Mouse (Mus musculus) lung, embryonic 15.5 days (tissue): Measurements from ENCODE around the gene Tra2a. TPM values are rescaled to one million over a fixed set of nuclear protein-coding genes. Genes with fewer than 3 reads are reported as not detected.

ENCODE experiments used
- ATAC-seq: fragments of 200-750 bp; cut with Nextera tagmentation; 2 replicates; pipeline ENCODE4 v1.8.0; 2017; ENCODE audit warnings: moderate number of reproducible peaks, borderline replicate concordance; ENCODE audit not compliant: low FRiP score, low TSS enrichment; ENCODE audit errors: extremely low read depth
- H3K27ac ChIP-seq: fragments of 300-500 bp; sonication (generic); 2 replicates; pipeline ENCODE4 v1.5.1; 2015; ENCODE audit warnings: moderate library complexity, mild to moderate bottlenecking, inconsistent platforms
- H3K27me3 ChIP-seq: fragments of 300-500 bp; sonication (generic); 2 replicates; pipeline ENCODE4 v1.6.1; 2015; ENCODE audit warnings: inconsistent platforms
- H3K36me3 ChIP-seq: fragments of 300-500 bp; sonication (generic); 2 replicates; pipeline ENCODE4 v1.6.1; 2015; ENCODE audit warnings: inconsistent platforms
- H3K4me1 ChIP-seq: fragments of 300-500 bp; sonication (generic); 2 replicates; pipeline ENCODE4 v1.6.1; 2015; ENCODE audit warnings: inconsistent platforms
- H3K4me2 ChIP-seq: fragments of 300-500 bp; sonication (generic); 2 replicates; pipeline ENCODE4 v1.6.1; 2015; ENCODE audit warnings: inconsistent platforms, mild to moderate bottlenecking, moderate library complexity
- H3K4me3 ChIP-seq: fragments of 300-500 bp; sonication (generic); 2 replicates; pipeline ENCODE4 v1.5.1; 2015; ENCODE audit warnings: mild to moderate bottlenecking, inconsistent platforms
- H3K9ac ChIP-seq: fragments of 300-500 bp; sonication (generic); 2 replicates; pipeline ENCODE4 v1.6.1; 2015; ENCODE audit warnings: inconsistent platforms
- H3K9me3 ChIP-seq: fragments of 300-500 bp; sonication (generic); 2 replicates; pipeline ENCODE4 v1.6.1; 2016; ENCODE audit warnings: inconsistent platforms
- WGBS: fragments of 180-500 bp; shearing (Covaris S2); methylation state at CpG from one replicate; pipeline ENCODE4 v1.1.7; 2015; 5-methylcytosine and 5-hydroxymethylcytosine counted together
- polyA plus RNA-seq: library from polyadenylated mRNA; unstranded; fragments of >200 nt; fragmentation: Nextera tagmentation; extraction: Ambion mirVana; gene quantifications from 2 replicates; pipeline ENCODE4 v1.2.1, GENCODE M21; 2015

The Tra2a gene
- polyA plus RNA-seq, 1 experiment from 2014 or later: 113 TPM

- Histone ChIP-seq H3K9ac (peak overlapping the region; percentile 51), H3K9me3 (no peaks in the 10 kb centered on the region), H3K36me3 (no peaks in the 10 kb centered on the region), H3K27ac (peak overlapping the region; percentile 98), H3K4me3 (peak overlapping the region; percentile 95), H3K27me3 (peaks cover 6% of the 10 kb centered on the region; the same call in 1 of the 2 replicates), H3K4me1 (peaks cover 20% of the 10 kb centered on the region), H3K4me2 (peak overlapping the region; percentile 91)
- 5% methylated on average over 14 of the region's 14 CpGs for WGBS
- peak; percentile 1; the same call in 1 of the 2 replicates for ATAC-seq
Measured at GRCm38 (mm10) chr6:49215748-49216585, 47.9 kb downstream of the Tra2a start.

- Histone ChIP-seq H3K4me2 (peak within 1 kb of the TSS; percentile 91), H3K27me3 (peaks cover 2% of the 10 kb centered on the region; the same call in 1 of the 2 replicates), H3K9me3 (no peaks in the 10 kb centered on the region), H3K27ac (peak within 1 kb of the TSS; percentile 98), H3K4me3 (peak within 1 kb of the TSS; percentile 95), H3K4me1 (peaks cover 28% of the 10 kb centered on the region), H3K9ac (peak within 1 kb of the TSS; percentile 94), H3K36me3 (no peaks in the 10 kb centered on the region)
- ATAC-seq: peak; percentile 83
- 1% methylated on average over 58 of the region's 68 CpGs for WGBS
Measured at GRCm38 (mm10) chr6:49214928-49215747, 48.7 kb downstream of the Tra2a start, which contains the start of gene Igf2bp3. Gene Igf2bp3, minus strand, starts transcription at chr6:49214957.

GRCm38 (mm10) chr6:49214086-49214927 lies 49.5 kb downstream of the Tra2a start:
- H3K27ac ChIP-seq: peak overlapping the region; percentile 98
- peak overlapping the region; percentile 91 for H3K4me2 ChIP-seq
- peaks cover 34% of the 10 kb centered on the region for H3K4me1 ChIP-seq
- no peaks in the 10 kb centered on the region for H3K27me3 ChIP-seq
- H3K4me3 ChIP-seq: peak overlapping the region; percentile 95
- no peaks in the 10 kb centered on the region for H3K36me3 ChIP-seq
- H3K9ac ChIP-seq: peak overlapping the region; percentile 94
- H3K9me3 ChIP-seq: no peaks in the 10 kb centered on the region
- under 1% methylated on average over 69 of the region's 76 CpGs for WGBS
- peak; percentile 6; the same call in 1 of the 2 replicates for ATAC-seq

GRCm38 (mm10) chr6:49213581-49214085 lies 50.2 kb downstream of the Tra2a start:
- H3K4me2 ChIP-seq: peak overlapping the region; percentile 91

GRCm38 (mm10) chr6:49212931-49213580 lies 50.8 kb downstream of the Tra2a start:
- no peak for ATAC-seq
- Histone ChIP-seq H3K9ac (peak overlapping the region; percentile 94), H3K27ac (peak overlapping the region; percentile 98), H3K4me1 (peaks cover 47% of the 10 kb centered on the region), H3K9me3 (no peaks in the 10 kb centered on the region), H3K36me3 (no peaks in the 10 kb centered on the region), H3K27me3 (no peaks in the 10 kb centered on the region), H3K4me2 (peak overlapping the region; percentile 91), H3K4me3 (peak overlapping the region; percentile 95)
- 4% methylated on average over 20 of the region's 20 CpGs for WGBS

More at GRCm38 (mm10) chr6:49213581-49214085, 50.2 kb downstream of the Tra2a start:
- Histone ChIP-seq H3K9ac (peak overlapping the region; percentile 94), H3K9me3 (no peaks in the 10 kb centered on the region), H3K4me3 (peak overlapping the region; percentile 95), H3K4me1 (peaks cover 41% of the 10 kb centered on the region), H3K27me3 (no peaks in the 10 kb centered on the region), H3K27ac (peak overlapping the region; percentile 98), H3K36me3 (no peaks in the 10 kb centered on the region)
- under 1% methylated on average over 50 of the region's 50 CpGs for WGBS
- no peak for ATAC-seq

GRCm38 (mm10) chr6:49212141-49212540 lies 51.7 kb downstream of the Tra2a start:
- Histone ChIP-seq H3K4me3 (no peak overlapping the region; the same call in 1 of the 2 replicates), H3K9ac (no peak overlapping the region), H3K36me3 (no peaks in the 10 kb centered on the region), H3K27ac (no peak overlapping the region), H3K9me3 (no peaks in the 10 kb centered on the region), H3K4me2 (peak overlapping the region; percentile 91), H3K4me1 (peaks cover 47% of the 10 kb centered on the region), H3K27me3 (no peaks in the 10 kb centered on the region)
- WGBS: 36% methylated on average over 2 of the region's 4 CpGs
- no peak for ATAC-seq

GRCm38 (mm10) chr6:49211596-49211995 lies 52.2 kb downstream of the Tra2a start:
- no peaks in the 10 kb centered on the region for H3K27me3 ChIP-seq
- H3K9ac ChIP-seq: no peak overlapping the region
- no peak overlapping the region for H3K4me3 ChIP-seq
- H3K36me3 ChIP-seq: peaks cover 3% of the 10 kb centered on the region
- H3K4me2 ChIP-seq: peak overlapping the region; percentile 28; the same call in 1 of the 2 replicates
- peaks cover 47% of the 10 kb centered on the region for H3K4me1 ChIP-seq
- no peak overlapping the region for H3K27ac ChIP-seq
- WGBS: 22% methylated on average over 5 of the region's 5 CpGs
- H3K9me3 ChIP-seq: no peaks in the 10 kb centered on the region
- ATAC-seq: no peak

- Histone ChIP-seq H3K9ac (peak overlapping the region; percentile 11; the same call in 1 of the 2 replicates), H3K36me3 (peaks cover 13% of the 10 kb centered on the region), H3K27me3 (no peaks in the 10 kb centered on the region), H3K27ac (peak overlapping the region; percentile 81), H3K4me1 (peaks cover 47% of the 10 kb centered on the region), H3K9me3 (no peaks in the 10 kb centered on the region), H3K4me3 (peak overlapping the region; percentile 15), H3K4me2 (peak overlapping the region; percentile 43)
- peak; percentile 56; the same call in 1 of the 2 replicates for ATAC-seq
- 11% methylated on average over 14 of the region's 14 CpGs for whole genome bisulfite sequencing
Measured at GRCm38 (mm10) chr6:49209881-49210854, 53.7 kb downstream of the Tra2a start.

GRCm38 (mm10) chr6:49208935-49209334 lies 54.9 kb downstream of the Tra2a start:
- Histone ChIP-seq H3K4me1 (peaks cover 47% of the 10 kb centered on the region), H3K4me3 (no peak overlapping the region), H3K27ac (peak overlapping the region; percentile 32; the same call in 1 of the 2 replicates), H3K9ac (no peak overlapping the region), H3K9me3 (no peaks in the 10 kb centered on the region), H3K4me2 (peak overlapping the region; percentile 14; the same call in 1 of the 2 replicates), H3K27me3 (no peaks in the 10 kb centered on the region), H3K36me3 (peaks cover 17% of the 10 kb centered on the region)
- no peak for ATAC-seq
- WGBS: 77% methylated on average over 5 of the region's 5 CpGs
